10 mouse cellular contexts compared by ENCODE assay signal in genomic region chr17:29237267-29237771, GRCm38 (mm10). TPM values are rescaled to one million over a fixed set of nuclear protein-coding genes. Genes with fewer than 3 reads are reported as not detected.
A peak's percentile ranks its signal among the peaks of the same experiment; 100 is the strongest.
DNase-seq lines count a peak whose midpoint lies in the region; ATAC-seq and TF ChIP-seq lines count a peak whose summit lies in the region.
"Had no signal": no experiment of that assay in that cellular context is flagged by ENCODE, and none has a peak within 500 bp of the region (broad histone marks: within the 10 kb centered on the region; RNA-seq: fewer than 3 reads in every experiment).

No protein-coding gene starts in this region.

- peaks cover 58% of the 10 kb centered on the region for H3K27me3 ChIP-seq in heart, embryonic 15.5 days
- H3K27me3 ChIP-seq in hindbrain, embryonic 11.5 days (ENCODE audit: control insufficient read depth, insufficient read depth, low read length), result peaks cover 15% of the 10 kb centered on the region
- H3K27me3 ChIP-seq in midbrain, embryonic 13.5 days, result peaks cover 32% of the 10 kb centered on the region

- H3K36me3 ChIP-seq in heart, embryonic 15.5 days, result no peaks in the 10 kb centered on the region
- no peaks in the 10 kb centered on the region for H3K36me3 ChIP-seq in hindbrain, embryonic 11.5 days (ENCODE audit: control insufficient read depth, insufficient read depth, low read length)
- no peaks in the 10 kb centered on the region for H3K36me3 ChIP-seq in midbrain, embryonic 13.5 days

- ATAC-seq in heart, embryonic 15.5 days (replicated peaks; ENCODE audit: insufficient number of reproducible peaks, insufficient read depth, low FRiP score, low read depth), result no peak
- no peak for ATAC-seq in hindbrain, embryonic 11.5 days (ENCODE audit: low FRiP score)
- no peak for ATAC-seq in midbrain, embryonic 13.5 days

- no peak for DNase-seq in heart, adult 18-20 months
- DNase-seq in hindbrain, embryonic 11.5 days (ENCODE audit: low spot score), result peak; percentile 48
- DNase-seq in ovary, postnatal 10 days (ENCODE audit: low spot score), result no peak
- no peak for DNase-seq in urinary bladder, postnatal 4 days (ENCODE audit: low spot score in 2 of 2)
- no peak for DNase-seq in adrenal gland, postnatal 4 days (ENCODE audit: low spot score in 2 of 2)
- DNase-seq: cerebellum, adult 9-10 months had no signal

- TF ChIP-seq CTCF in bone marrow macrophage, adult 2 months (IDR thresholded peaks at IDR 0.05; ENCODE audit: low read depth, low read length), result no peak

- H3K27ac ChIP-seq in heart, embryonic 15.5 days, result 0 out of 2 replicates have a peak overlapping the region, but pooled peaks have one; percentile 29
- no peak overlapping the region for H3K27ac ChIP-seq in bone marrow macrophage, adult 2 months (ENCODE audit: insufficient read depth, low read depth, low read length)
- H3K27ac ChIP-seq in hindbrain, embryonic 11.5 days (ENCODE audit: low read depth, low read length), result no peak overlapping the region
- peak overlapping the region; percentile 11; the same call in 1 of the 2 replicates for H3K27ac ChIP-seq in midbrain, embryonic 13.5 days

- H3K4me1 ChIP-seq in heart, embryonic 15.5 days (replicated peaks), result peaks cover 30% of the 10 kb centered on the region
- H3K4me1 ChIP-seq in bone marrow macrophage, adult 2 months (ENCODE audit: control insufficient read depth, insufficient read depth, low read length), result no peaks in the 10 kb centered on the region
- H3K4me1 ChIP-seq in hindbrain, embryonic 11.5 days (replicated peaks; ENCODE audit: control insufficient read depth, insufficient read depth, low read length), result peaks cover 9% of the 10 kb centered on the region
- peaks cover 38% of the 10 kb centered on the region for H3K4me1 ChIP-seq in midbrain, embryonic 13.5 days (replicated peaks)

- TF ChIP-seq POLR2A in bone marrow macrophage, adult 2 months (IDR thresholded peaks at IDR 0.05; ENCODE audit: borderline replicate concordance, low read depth, low read length), result no peak

- peak overlapping the region; percentile 100 for H3K4me2 ChIP-seq in heart, embryonic 15.5 days
- peak overlapping the region; percentile 100 for H3K4me2 ChIP-seq in hindbrain, embryonic 11.5 days (replicated peaks; ENCODE audit: low read depth, low read length)
- peak overlapping the region; percentile 99 for H3K4me2 ChIP-seq in midbrain, embryonic 13.5 days (replicated peaks)

- WGBS in heart, embryonic 15.5 days, result 3% methylated on average over 32 of the region's 32 CpGs
- under 1% methylated on average over 32 of the region's 32 CpGs for WGBS in hindbrain, embryonic 11.5 days
- WGBS in midbrain, embryonic 13.5 days, result 0% methylated on average over 28 of the region's 32 CpGs

- H3K4me3 ChIP-seq in heart, embryonic 15.5 days, result peak overlapping the region; percentile 61
- H3K4me3 ChIP-seq in bone marrow macrophage, adult 2 months (ENCODE audit: insufficient read depth, low read length), result peak overlapping the region; percentile 35
- H3K4me3 ChIP-seq in hindbrain, embryonic 11.5 days (ENCODE audit: low read depth, low read length), result peak overlapping the region; percentile 58
- H3K4me3 ChIP-seq in midbrain, embryonic 13.5 days (replicated peaks), result peak overlapping the region; percentile 61

- H3K9ac ChIP-seq in heart, embryonic 15.5 days, result peak overlapping the region; percentile 64
- peak overlapping the region; percentile 57; the same call in 1 of the 2 replicates for H3K9ac ChIP-seq in hindbrain, embryonic 11.5 days (ENCODE audit: low read depth, low read length)
- peak overlapping the region; percentile 73 for H3K9ac ChIP-seq in midbrain, embryonic 13.5 days (replicated peaks)

- H3K9me3 ChIP-seq in heart, embryonic 15.5 days (replicated peaks), result no peaks in the 10 kb centered on the region
- no peaks in the 10 kb centered on the region for H3K9me3 ChIP-seq in hindbrain, embryonic 11.5 days (ENCODE audit: control insufficient read depth, low read length)
- H3K9me3 ChIP-seq in midbrain, embryonic 13.5 days, result no peaks in the 10 kb centered on the region

RNA-seq across cellular contexts. Expression of gene Cpne5, which starts 0.6 kb away (rescaled TPM):
- 14.9 and 17.9 TPM in 2 replicates for polyA plus RNA-seq in heart, embryonic 15.5 days (2015; fragmentation: Nextera tagmentation; extraction: Ambion mirVana)
- total RNA-seq in heart, adult 18-20 months (2021), result 1 to 10 TPM; 3.9 to 5.0 TPM
- polyA plus RNA-seq in bone marrow macrophage, adult 2 months (2012; ENCODE audit: insufficient read depth, insufficient read length, missing spikeins), result 0.12 TPM in 2 replicates
- polyA plus RNA-seq in hindbrain, embryonic 11.5 days (2014; fragmentation: Nextera tagmentation; extraction: Ambion mirVana), result 3.7 and 4.2 TPM in 2 replicates
- 20.5 and 22.0 TPM in 2 replicates for polyA plus RNA-seq in midbrain, embryonic 13.5 days (2015; fragmentation: Nextera tagmentation; extraction: Ambion mirVana)
- 1 to 10 TPM; 2.8 to 2.9 TPM for total RNA-seq in adrenal gland, postnatal 4 days (2021)
- total RNA-seq: liver, adult 2 months had no signal
- polyA plus RNA-seq: liver, adult 2 months had no signal

RNA-seq across cellular contexts. Expression of gene Ppil1, which starts 26.7 kb away (rescaled TPM):
- 86.8 and 107 TPM in 2 replicates for polyA plus RNA-seq in heart, embryonic 15.5 days (2015; fragmentation: Nextera tagmentation; extraction: Ambion mirVana)
- total RNA-seq in heart, adult 18-20 months (2021), result 10 to 100 TPM; 34.9 to 36.5 TPM
- polyA plus RNA-seq in bone marrow macrophage, adult 2 months (2012; ENCODE audit: insufficient read depth, insufficient read length, missing spikeins), result 16.9 and 25.5 TPM in 2 replicates
- 128 and 142 TPM in 2 replicates for polyA plus RNA-seq in hindbrain, embryonic 11.5 days (2014; fragmentation: Nextera tagmentation; extraction: Ambion mirVana)
- polyA plus RNA-seq in midbrain, embryonic 13.5 days (2015; fragmentation: Nextera tagmentation; extraction: Ambion mirVana), result 120 and 128 TPM in 2 replicates
- total RNA-seq in adrenal gland, postnatal 4 days (2021), result 10 to 100 TPM; 31.2 to 33.2 TPM

RNA-seq across cellular contexts. Expression of gene BC004004, which starts 31.3 kb away (rescaled TPM):
- 91.1 and 96.0 TPM in 2 replicates for polyA plus RNA-seq in heart, embryonic 15.5 days (2015; fragmentation: Nextera tagmentation; extraction: Ambion mirVana)
- total RNA-seq in heart, adult 18-20 months (2021), result 100 to 1,000 TPM; 297 to 354 TPM
- polyA plus RNA-seq in bone marrow macrophage, adult 2 months (2012; ENCODE audit: insufficient read depth, insufficient read length, missing spikeins), result 82.6 and 105 TPM in 2 replicates
- 75.5 and 79.4 TPM in 2 replicates for polyA plus RNA-seq in hindbrain, embryonic 11.5 days (2014; fragmentation: Nextera tagmentation; extraction: Ambion mirVana)
- polyA plus RNA-seq in midbrain, embryonic 13.5 days (2015; fragmentation: Nextera tagmentation; extraction: Ambion mirVana), result 99.1 and 105 TPM in 2 replicates
- total RNA-seq in adrenal gland, postnatal 4 days (2021), result 100 to 1,000 TPM; 115 to 116 TPM

Comparison
In these comparisons a context has a peak if more than half of its experiments do, and no peak if none do; other contexts are left out.
1. H3K27ac ChIP-seq: peak in heart, embryonic 15.5 days (single experiment) and midbrain, embryonic 13.5 days (single experiment); none in bone marrow macrophage, adult 2 months (single experiment) and hindbrain, embryonic 11.5 days (single experiment).
2. Peak in every context shown above with its lines, with median percentiles within 50 percentile points of each other: H3K4me2 ChIP-seq, H3K4me3 ChIP-seq and H3K9ac ChIP-seq.